Mouse (Mus musculus) forebrain, embryonic 16.5 days (tissue): ENCODE measurements at regions not wholly inside any gene's neighbourhood (a gene's known extent, or its start where the extent isn't known, plus 50 kb on each side); places are given as distances from the start of the nearest gene placed in this dataset.

Source experiments
- ATAC-seq: fragments of 200-750 bp; cut with Nextera tagmentation; 2 replicates; pipeline ENCODE4 v1.8.0; 2017; ENCODE audit warnings: mild to moderate bottlenecking, moderate library complexity
- H3K27ac ChIP-seq: fragments of 300-500 bp; sonication (generic); 2 replicates; pipeline ENCODE4 v1.5.1; 2014; ENCODE audit warnings: low read length, control low read depth
- H3K27me3 ChIP-seq: fragments of 300-500 bp; sonication (generic); replicated peaks from 2 replicates; pipeline ENCODE4 v1.6.1; 2014; ENCODE audit warnings: low read length; ENCODE audit not compliant: control insufficient read depth, insufficient read depth
- H3K36me3 ChIP-seq: fragments of 300-500 bp; sonication (generic); 2 replicates; pipeline ENCODE4 v1.6.1; 2014; ENCODE audit not compliant: control insufficient read depth, insufficient read depth
- H3K4me1 ChIP-seq: fragments of 300-500 bp; sonication (generic); replicated peaks from 2 replicates; pipeline ENCODE4 v1.6.1; 2014; ENCODE audit warnings: low read length; ENCODE audit not compliant: control insufficient read depth, insufficient read depth
- H3K4me2 ChIP-seq: fragments of 300-500 bp; sonication (generic); 2 replicates; pipeline ENCODE4 v1.6.1; 2014; ENCODE audit warnings: mild to moderate bottlenecking, low read length, control low read depth
- H3K4me3 ChIP-seq: fragments of 300-500 bp; sonication (generic); replicated peaks from 2 replicates; pipeline ENCODE4 v1.5.1; 2014; ENCODE audit warnings: mild to moderate bottlenecking, low read length, control low read depth
- H3K9ac ChIP-seq: fragments of 300-500 bp; sonication (generic); replicated peaks from 2 replicates; pipeline ENCODE4 v1.6.1; 2014; ENCODE audit warnings: low read depth, low read length, control low read depth
- H3K9me3 ChIP-seq: fragments of 300-500 bp; sonication (generic); 2 replicates; pipeline ENCODE4 v1.6.1; 2016; ENCODE audit warnings: low read length; ENCODE audit not compliant: control insufficient read depth
- WGBS: fragments of 180-500 bp; shearing (Covaris S2); extraction: QIAGEN DNeasy Blood & Tissue Kit; methylation state at CpG from one replicate; pipeline ENCODE4 v1.1.7; 2014; 5-methylcytosine and 5-hydroxymethylcytosine counted together

- no peaks in the 10 kb centered on the region for H3K9me3 ChIP-seq
- H3K9ac ChIP-seq = no peak overlapping the region
- no peak overlapping the region for H3K4me3 ChIP-seq
- no peak overlapping the region for H3K4me2 ChIP-seq
- H3K27ac ChIP-seq = no peak overlapping the region
- no peaks in the 10 kb centered on the region for H3K36me3 ChIP-seq
- no peaks in the 10 kb centered on the region for H3K4me1 ChIP-seq
- ATAC-seq = no peak
- 86% methylated on average over 4 of the region's 4 CpGs for WGBS
- no peaks in the 10 kb centered on the region for H3K27me3 ChIP-seq
Observed at GRCm38 (mm10) chr9:118416032-118416431, 62.0 kb upstream of the Eomes start.

- Histone ChIP-seq H3K27me3 (no peaks in the 10 kb centered on the region), H3K9ac (no peak overlapping the region), H3K9me3 (no peaks in the 10 kb centered on the region), H3K4me3 (no peak overlapping the region), H3K4me1 (no peaks in the 10 kb centered on the region), H3K27ac (no peak overlapping the region), H3K36me3 (no peaks in the 10 kb centered on the region), H3K4me2 (no peak overlapping the region)
- no peak for ATAC-seq
- 93% methylated on average over 6 of the region's 6 CpGs for WGBS
Observed at GRCm38 (mm10) chr9:118416475-118416874, 61.5 kb upstream of the Eomes start.

DNA sequence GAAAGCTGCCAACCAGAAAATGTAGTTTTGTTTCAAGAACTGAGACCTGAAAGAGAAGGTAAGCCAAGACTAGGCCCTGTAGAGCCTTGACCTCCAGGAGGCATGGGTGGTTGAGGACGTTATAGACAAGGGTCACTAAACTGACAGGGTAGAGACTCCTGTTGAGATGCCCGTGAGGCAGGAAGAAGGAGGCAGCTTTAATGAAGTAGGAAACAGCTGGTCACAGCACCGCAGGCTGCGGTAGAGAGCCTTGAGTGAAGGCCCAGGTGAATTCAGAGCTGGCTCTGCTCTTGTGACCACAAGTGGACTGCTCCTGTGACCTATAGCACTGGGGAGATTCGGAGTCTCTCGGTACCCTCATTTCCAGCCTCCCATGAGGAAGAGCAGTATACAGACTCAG lies 53.7 kb upstream of the Eomes start:
- Histone ChIP-seq H3K9ac (no peak overlapping the region), H3K4me2 (no peak overlapping the region), H3K4me3 (no peak overlapping the region), H3K36me3 (no peaks in the 10 kb centered on the region), H3K27me3 (no peaks in the 10 kb centered on the region), H3K9me3 (no peaks in the 10 kb centered on the region), H3K27ac (no peak overlapping the region), H3K4me1 (no peaks in the 10 kb centered on the region)
- ATAC-seq = no peak
- 88% methylated on average over 6 of the region's 6 CpGs for WGBS
